Mouse (Mus musculus) liver, embryonic 16.5 days (tissue): ENCODE data around the gene Gclc. TPM values are rescaled to one million over a fixed set of nuclear protein-coding genes. Genes with fewer than 3 reads are reported as not detected.

Experiments
- polyA plus RNA-seq: library from polyadenylated mRNA; unstranded; fragments of >200 nt; fragmentation: Nextera tagmentation; extraction: Ambion mirVana; gene quantifications from 2 replicates; pipeline ENCODE4 v1.2.1, GENCODE M21; 2015

Gene Gclc
- polyA plus RNA-seq, 1 experiment from 2014 or later = 24.6 TPM

Other genes with a start within 250 kb of the Gclc start
- gene Lrrc1, start 209.7 kb upstream of the Gclc start, polyA plus RNA-seq = 3.3 and 3.8 TPM in 2 replicates
- 0.60 and 1.4 TPM in 2 replicates for gene Klhl31, start 118.0 kb upstream of the Gclc start, polyA plus RNA-seq
- gene Elovl5, start 162.8 kb downstream of the Gclc start, polyA plus RNA-seq = 19.1 and 19.2 TPM in 2 replicates